Mouse (Mus musculus) embryonic facial prominence, embryonic 15.5 days (tissue): ENCODE results near the gene Slc12a3. TPM values are rescaled to one million over a fixed set of nuclear protein-coding genes. Genes with fewer than 3 reads are reported as not detected.

ENCODE experiments used
- ATAC-seq: fragments of 200-750 bp; cut with Nextera tagmentation; 2 replicates; pipeline ENCODE4 v1.8.0; 2017; ENCODE audit warnings: low read depth, moderate TSS enrichment; ENCODE audit not compliant: insufficient number of reproducible peaks, low FRiP score, low TSS enrichment
- H3K27ac ChIP-seq: fragments of 300-500 bp; sonication (generic); replicated peaks from 2 replicates; pipeline ENCODE4 v1.5.1; 2015; ENCODE audit warnings: mild to moderate bottlenecking, inconsistent platforms
- H3K27me3 ChIP-seq: fragments of 300-500 bp; sonication (generic); 2 replicates; pipeline ENCODE4 v1.6.1; 2015; ENCODE audit warnings: inconsistent platforms
- H3K36me3 ChIP-seq: fragments of 300-500 bp; sonication (generic); 2 replicates; pipeline ENCODE4 v1.6.1; 2015; ENCODE audit warnings: mild to moderate bottlenecking, inconsistent platforms
- H3K4me1 ChIP-seq: fragments of 300-500 bp; sonication (generic); 2 replicates; pipeline ENCODE4 v1.6.1; 2015; ENCODE audit warnings: inconsistent platforms
- H3K4me2 ChIP-seq: fragments of 300-500 bp; sonication (generic); replicated peaks from 2 replicates; pipeline ENCODE4 v1.6.1; 2015; ENCODE audit warnings: mild to moderate bottlenecking, inconsistent platforms
- H3K4me3 ChIP-seq: fragments of 300-500 bp; sonication (generic); replicated peaks from 2 replicates; pipeline ENCODE4 v1.5.1; 2015; ENCODE audit warnings: mild to moderate bottlenecking, inconsistent platforms
- H3K9ac ChIP-seq: fragments of 300-500 bp; sonication (generic); 2 replicates; pipeline ENCODE4 v1.6.1; 2015; ENCODE audit warnings: inconsistent platforms
- H3K9me3 ChIP-seq: fragments of 300-500 bp; sonication (generic); replicated peaks from 2 replicates; pipeline ENCODE4 v1.6.1; 2016; ENCODE audit warnings: inconsistent platforms
- WGBS: fragments of 180-500 bp; shearing (Covaris S2); methylation state at CpG from one replicate; pipeline ENCODE4 v1.1.7; 2015; 5-methylcytosine and 5-hydroxymethylcytosine counted together
- microRNA counts: library from miRNA; unstranded; fragments of <30 nt; microRNA quantifications from one replicate; lab custom pipeline; 2016
- microRNA-seq: library from miRNA; unstranded; fragments of <30 nt; microRNA quantifications from one replicate; pipeline ENCODE4, GENCODE M21; 2016; ENCODE audit warnings: borderline number of aligned reads
- polyA plus RNA-seq: library from polyadenylated mRNA; unstranded; fragments of >200 nt; fragmentation: Nextera tagmentation; extraction: Ambion mirVana; gene quantifications from 2 replicates; pipeline ENCODE4 v1.2.1, GENCODE M21; 2015

The Slc12a3 gene
- polyA plus RNA-seq, 1 experiment from 2014 or later, result 0.23 TPM

- Histone ChIP-seq H3K4me2 (no peak overlapping the region), H3K9ac (no peak overlapping the region), H3K27me3 (no peaks in the 10 kb centered on the region), H3K36me3 (no peaks in the 10 kb centered on the region), H3K9me3 (no peaks in the 10 kb centered on the region), H3K4me1 (no peaks in the 10 kb centered on the region), H3K4me3 (no peak overlapping the region), H3K27ac (no peak overlapping the region)
- ATAC-seq, result no peak
- 87% methylated on average over 7 of the region's 7 CpGs for WGBS
These were observed 80.5 kb downstream of the Slc12a3 start for GRCm38 (mm10) chr8:94409523-94409922.

GRCm38 (mm10) chr8:94412518-94412917 is 83.5 kb downstream of the Slc12a3 start:
- no peaks in the 10 kb centered on the region for H3K36me3 ChIP-seq
- no peak for ATAC-seq
- no peak overlapping the region for H3K4me3 ChIP-seq
- no peaks in the 10 kb centered on the region for H3K27me3 ChIP-seq
- no peaks in the 10 kb centered on the region for H3K9me3 ChIP-seq
- no peak overlapping the region for H3K9ac ChIP-seq
- no peak overlapping the region for H3K27ac ChIP-seq
- no peaks in the 10 kb centered on the region for H3K4me1 ChIP-seq
- H3K4me2 ChIP-seq, result no peak overlapping the region
- 76% methylated on average over 6 of the region's 6 CpGs for WGBS

GRCm38 (mm10) chr8:94413509-94413908 is 84.5 kb downstream of the Slc12a3 start:
- Histone ChIP-seq H3K4me3 (no peak overlapping the region), H3K27ac (no peak overlapping the region), H3K36me3 (no peaks in the 10 kb centered on the region), H3K4me2 (no peak overlapping the region), H3K27me3 (no peaks in the 10 kb centered on the region), H3K9me3 (no peaks in the 10 kb centered on the region), H3K9ac (no peak overlapping the region), H3K4me1 (no peaks in the 10 kb centered on the region)
- WGBS, result 81% methylated on average over 6 of the region's 6 CpGs
- ATAC-seq, result no peak

GRCm38 (mm10) chr8:94415218-94415617 is 86.2 kb downstream of the Slc12a3 start:
- Histone ChIP-seq H3K27me3 (no peaks in the 10 kb centered on the region), H3K9ac (no peak overlapping the region), H3K4me3 (no peak overlapping the region), H3K9me3 (no peaks in the 10 kb centered on the region), H3K36me3 (no peaks in the 10 kb centered on the region), H3K4me2 (no peak overlapping the region), H3K27ac (no peak overlapping the region), H3K4me1 (no peaks in the 10 kb centered on the region)
- 45% methylated on average over 2 of the region's 2 CpGs for WGBS
- ATAC-seq, result 0 out of 2 replicates have a peak, but pooled peaks have one; percentile 43

MicroRNAs within 50 kb of the gene (microRNA counts, 519-probe panel; counts per million panel counts)
- 2,696 counts per million, percentile 63 among the panel's probes with 10 or more counts for microRNA mmu-miR-138 (lab: Ali Mortazavi, UCI)

Small RNA genes within 50 kb of the gene (microRNA-seq; reads per million reads assigned to microRNA genes)
- 94.5 reads per million, percentile 54 among the genes with 10 or more reads in this experiment for gene Mir138-2

Other genes with a start within 250 kb of the Slc12a3 start
- 15.3 and 16.2 TPM in 2 replicates for gene Bbs2, start 230.3 kb upstream of the Slc12a3 start, polyA plus RNA-seq
- gene Mt4, start 192.0 kb upstream of the Slc12a3 start, polyA plus RNA-seq, result 6.3 and 16.6 TPM in 2 replicates
- gene Mt3, start 176.6 kb upstream of the Slc12a3 start, polyA plus RNA-seq, result 8.2 and 8.5 TPM in 2 replicates
- gene Mt2, start 156.5 kb upstream of the Slc12a3 start, polyA plus RNA-seq, result 83.3 and 95.7 TPM in 2 replicates
- 290 and 306 TPM in 2 replicates for gene Mt1, start 150.1 kb upstream of the Slc12a3 start, polyA plus RNA-seq
- 63.5 and 66.1 TPM in 2 replicates for gene Nup93, start 114.6 kb upstream of the Slc12a3 start, polyA plus RNA-seq
- 96.8 and 103 TPM in 2 replicates for gene Herpud1, start 57.2 kb downstream of the Slc12a3 start, polyA plus RNA-seq
- 0.35 and 0.40 TPM in 2 replicates for gene Nlrc5, start 105.2 kb downstream of the Slc12a3 start, polyA plus RNA-seq
- gene Cpne2, start 203.8 kb downstream of the Slc12a3 start, polyA plus RNA-seq, result 15.6 and 16.1 TPM in 2 replicates